Mouse (Mus musculus): ENCODE results near the gene Atxn3. TPM values are rescaled to one million over a fixed set of nuclear protein-coding genes. Genes with fewer than 3 reads are reported as not detected.

Gene Atxn3
- 13.1 and 14.1 TPM in 2 replicates for polyA plus RNA-seq (2014; fragmentation: Nextera tagmentation; extraction: Ambion mirVana)

DNA sequence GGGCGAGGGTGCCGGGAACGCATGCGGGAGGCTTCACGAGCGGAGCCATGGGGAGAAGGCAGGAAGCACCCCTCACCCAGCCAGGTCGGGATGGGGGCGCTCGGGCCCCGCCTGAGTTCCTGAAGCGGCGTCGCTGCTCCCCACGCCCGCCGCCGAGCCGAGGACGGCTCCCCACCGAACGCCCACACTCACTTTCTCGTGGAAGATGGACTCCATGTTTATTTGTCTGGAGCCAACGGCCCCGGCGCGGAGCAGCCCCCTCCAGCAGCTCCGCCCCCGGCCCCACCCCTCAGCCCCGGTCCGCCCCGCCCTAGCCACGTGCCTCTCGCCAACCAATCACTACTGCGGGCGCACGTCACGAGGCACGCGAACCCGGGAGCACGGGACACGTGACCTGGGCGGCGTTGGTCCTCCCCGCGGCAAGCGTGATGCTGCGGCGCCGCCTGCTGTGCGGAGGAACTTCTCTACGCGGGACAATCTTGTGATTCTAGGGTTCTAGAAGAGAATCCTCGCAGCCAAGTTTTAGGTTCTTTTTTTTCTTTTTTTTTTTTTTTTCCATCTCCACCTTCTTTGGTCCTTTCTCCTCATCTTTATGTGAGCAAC lies at the start of gene Atxn3:
Atxn3 (minus strand) TSS at position 305 of the 603 bp plus-strand sequence.
- Histone ChIP-seq H3K27ac (replicated peaks; ENCODE audit: low read depth, low read length) (no peak within 1 kb of the TSS), H3K9me3 (replicated peaks; ENCODE audit: control insufficient read depth, low read length) (no peaks in the 10 kb centered on the region), H3K36me3 (replicated peaks; ENCODE audit: control insufficient read depth, insufficient read depth, low read depth, low read length) (no peaks in the 10 kb centered on the region), H3K4me2 (ENCODE audit: low read depth, low read length) (peak within 1 kb of the TSS; percentile 44), H3K27me3 (ENCODE audit: control insufficient read depth, insufficient read depth, low read length) (no peaks in the 10 kb centered on the region), H3K9ac (replicated peaks; ENCODE audit: low read length) (peak within 1 kb of the TSS; percentile 83), H3K4me3 (ENCODE audit: low read depth, low read length) (peak within 1 kb of the TSS; percentile 92), H3K4me1 (ENCODE audit: control insufficient read depth, insufficient read depth, low read length) (no peaks in the 10 kb centered on the region)
- under 1% methylated on average over 50 of the region's 54 CpGs for WGBS
- peak; percentile 97 for DNase-seq (ENCODE audit: low spot score)
- ATAC-seq (replicated peaks; ENCODE audit: insufficient number of reproducible peaks, low FRiP score, low TSS enrichment, low read depth) = peak; percentile 94

DNA sequence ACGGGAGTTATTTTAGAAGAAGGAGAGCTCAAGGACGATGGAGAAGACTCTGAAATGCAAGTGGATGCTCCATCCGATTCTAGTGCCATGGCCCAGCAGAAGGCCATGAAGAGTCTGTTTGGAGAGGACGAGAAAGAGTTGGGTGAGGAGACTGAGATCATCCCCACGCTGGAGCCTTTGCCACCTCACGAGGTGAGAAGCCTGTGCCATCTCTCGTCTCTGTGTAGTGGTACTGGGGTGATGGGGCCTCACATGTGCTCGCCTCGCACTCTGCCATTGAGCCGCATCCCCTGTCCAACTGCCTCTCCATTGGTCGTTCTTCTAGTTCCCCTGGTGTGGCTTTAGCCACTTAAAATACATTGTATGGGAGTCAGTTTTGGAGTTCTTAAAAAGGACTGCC lies 42.7 kb upstream of the Atxn3 start:
- Histone ChIP-seq H3K36me3 (replicated peaks; ENCODE audit: control insufficient read depth, insufficient read depth, low read depth, low read length) (peaks cover 6% of the 10 kb centered on the region), H3K4me2 (ENCODE audit: low read depth, low read length) (no peak overlapping the region), H3K9ac (replicated peaks; ENCODE audit: low read length) (no peak overlapping the region), H3K27me3 (ENCODE audit: control insufficient read depth, insufficient read depth, low read length) (no peaks in the 10 kb centered on the region), H3K27ac (replicated peaks; ENCODE audit: low read depth, low read length) (no peak overlapping the region), H3K4me3 (ENCODE audit: low read depth, low read length) (no peak overlapping the region), H3K9me3 (replicated peaks; ENCODE audit: control insufficient read depth, low read length) (no peaks in the 10 kb centered on the region), H3K4me1 (ENCODE audit: control insufficient read depth, insufficient read depth, low read length) (no peaks in the 10 kb centered on the region)
- DNase-seq (ENCODE audit: low spot score) (no peak), ATAC-seq (replicated peaks; ENCODE audit: insufficient number of reproducible peaks, low FRiP score, low TSS enrichment, low read depth) (no peak)
- 92% methylated on average over 11 of the region's 11 CpGs for WGBS

DNA sequence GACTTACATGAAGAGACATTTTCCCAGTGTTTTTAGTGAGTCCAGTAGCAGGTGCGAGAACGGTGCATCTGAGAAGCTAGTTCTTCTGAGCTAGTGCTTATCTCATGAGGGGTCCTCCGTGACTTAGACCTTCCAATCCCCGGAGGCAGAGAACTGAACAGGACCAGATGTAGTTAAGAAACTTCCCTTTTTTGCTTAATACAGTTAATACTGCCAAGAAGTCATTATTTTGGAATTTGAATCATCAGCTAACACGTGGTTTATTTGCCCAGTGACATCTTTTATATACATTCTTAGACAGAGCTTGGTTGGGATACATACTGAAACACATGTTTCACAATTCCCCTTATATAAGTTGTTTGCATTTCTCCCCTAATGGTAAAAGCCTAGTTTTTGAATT lies 40.9 kb upstream of the Atxn3 start:
- H3K4me2 ChIP-seq (ENCODE audit: low read depth, low read length) = no peak overlapping the region
- peaks cover 6% of the 10 kb centered on the region for H3K36me3 ChIP-seq (replicated peaks; ENCODE audit: control insufficient read depth, insufficient read depth, low read depth, low read length)
- WGBS = 89% methylated on average over 5 of the region's 5 CpGs
- ATAC-seq (replicated peaks; ENCODE audit: insufficient number of reproducible peaks, low FRiP score, low TSS enrichment, low read depth) = no peak
- no peaks in the 10 kb centered on the region for H3K9me3 ChIP-seq (replicated peaks; ENCODE audit: control insufficient read depth, low read length)
- H3K4me3 ChIP-seq (ENCODE audit: low read depth, low read length) = no peak overlapping the region
- H3K4me1 ChIP-seq (ENCODE audit: control insufficient read depth, insufficient read depth, low read length) = no peaks in the 10 kb centered on the region
- H3K9ac ChIP-seq (replicated peaks; ENCODE audit: low read length) = no peak overlapping the region
- H3K27me3 ChIP-seq (ENCODE audit: control insufficient read depth, insufficient read depth, low read length) = no peaks in the 10 kb centered on the region
- DNase-seq (ENCODE audit: low spot score) = no peak
- H3K27ac ChIP-seq (replicated peaks; ENCODE audit: low read depth, low read length) = no peak overlapping the region

DNA sequence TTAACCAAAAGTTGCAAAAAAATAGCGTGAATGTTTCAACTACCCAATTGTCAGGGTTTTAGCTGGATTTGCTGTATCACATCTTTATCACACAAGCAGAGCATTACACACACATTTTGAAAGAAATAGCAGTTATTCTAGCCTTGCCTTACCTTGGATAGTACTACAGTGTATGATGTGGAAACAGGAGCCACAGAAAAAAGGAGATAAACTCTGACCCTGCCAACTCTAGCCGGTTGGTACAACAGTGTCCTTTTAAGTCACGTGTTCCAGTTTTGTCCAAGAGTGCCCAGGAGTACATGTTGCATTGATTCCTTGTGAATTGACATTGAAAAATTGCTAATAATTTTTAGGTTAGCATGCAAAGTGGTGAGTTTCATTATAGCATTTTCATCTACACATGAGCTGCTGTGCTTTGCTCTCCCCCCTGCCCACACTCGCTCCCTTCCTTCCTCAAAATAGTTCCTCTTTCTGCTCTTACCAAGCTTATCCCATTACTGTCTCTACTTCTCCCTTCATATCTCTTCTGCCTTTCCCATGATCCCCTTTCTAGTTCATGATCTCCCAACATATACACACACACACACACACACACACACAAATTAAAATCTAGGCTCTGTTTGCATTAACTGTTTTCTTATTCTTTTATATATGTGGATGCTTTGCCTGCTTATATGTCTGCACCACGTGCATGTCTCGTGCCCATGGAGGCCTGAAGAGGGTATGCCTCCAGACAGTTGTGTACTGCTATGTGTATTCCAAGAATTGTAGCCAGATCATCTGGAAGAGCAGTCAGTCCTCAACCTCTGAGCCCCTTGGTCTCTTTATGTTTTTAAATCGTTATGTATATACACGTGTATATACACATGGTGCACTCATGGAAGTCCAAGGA lies 36.8 kb upstream of the Atxn3 start:
- no peak for ATAC-seq (replicated peaks; ENCODE audit: insufficient number of reproducible peaks, low FRiP score, low TSS enrichment, low read depth)
- no peak overlapping the region for H3K27ac ChIP-seq (replicated peaks; ENCODE audit: low read depth, low read length)
- H3K36me3 ChIP-seq (replicated peaks; ENCODE audit: control insufficient read depth, insufficient read depth, low read depth, low read length) = peaks cover 13% of the 10 kb centered on the region
- no peak for DNase-seq (ENCODE audit: low spot score)
- H3K27me3 ChIP-seq (ENCODE audit: control insufficient read depth, insufficient read depth, low read length) = no peaks in the 10 kb centered on the region
- no peak overlapping the region for H3K4me3 ChIP-seq (ENCODE audit: low read depth, low read length)
- no peaks in the 10 kb centered on the region for H3K4me1 ChIP-seq (ENCODE audit: control insufficient read depth, insufficient read depth, low read length)
- H3K9me3 ChIP-seq (replicated peaks; ENCODE audit: control insufficient read depth, low read length) = no peaks in the 10 kb centered on the region
- H3K9ac ChIP-seq (replicated peaks; ENCODE audit: low read length) = no peak overlapping the region
- no peak overlapping the region for H3K4me2 ChIP-seq (ENCODE audit: low read depth, low read length)
- WGBS = 92% methylated on average over 8 of the region's 8 CpGs

DNA sequence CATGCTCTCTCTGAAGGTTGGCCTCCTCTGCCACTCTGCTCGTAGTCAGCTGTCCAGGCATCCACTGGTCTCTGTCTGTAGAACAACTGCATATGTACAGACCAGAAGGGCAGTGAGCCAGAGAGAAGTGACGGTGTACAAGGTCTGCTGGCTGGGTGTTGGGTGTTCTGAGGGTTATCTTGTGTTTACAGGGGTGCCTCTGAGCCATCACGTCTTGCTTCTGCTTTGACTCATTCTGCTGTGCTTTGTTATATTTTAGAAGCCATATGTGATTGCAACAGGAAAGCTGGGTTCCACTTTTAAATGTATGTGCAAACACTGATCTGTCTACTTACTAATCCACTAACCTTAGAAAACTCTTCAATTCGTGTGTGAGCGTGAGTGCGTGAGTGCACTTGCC lies 29.6 kb upstream of the Atxn3 start:
- peaks cover 8% of the 10 kb centered on the region for H3K36me3 ChIP-seq (replicated peaks; ENCODE audit: control insufficient read depth, insufficient read depth, low read depth, low read length)
- no peak overlapping the region for H3K4me2 ChIP-seq (ENCODE audit: low read depth, low read length)
- no peaks in the 10 kb centered on the region for H3K9me3 ChIP-seq (replicated peaks; ENCODE audit: control insufficient read depth, low read length)
- no peaks in the 10 kb centered on the region for H3K4me1 ChIP-seq (ENCODE audit: control insufficient read depth, insufficient read depth, low read length)
- 89% methylated on average over 6 of the region's 6 CpGs for WGBS
- ATAC-seq (replicated peaks; ENCODE audit: insufficient number of reproducible peaks, low FRiP score, low TSS enrichment, low read depth) (no peak), DNase-seq (ENCODE audit: low spot score) (no peak)
- no peak overlapping the region for H3K27ac ChIP-seq (replicated peaks; ENCODE audit: low read depth, low read length)
- H3K27me3 ChIP-seq (ENCODE audit: control insufficient read depth, insufficient read depth, low read length) = no peaks in the 10 kb centered on the region
- H3K4me3 ChIP-seq (ENCODE audit: low read depth, low read length) = no peak overlapping the region
- H3K9ac ChIP-seq (replicated peaks; ENCODE audit: low read length) = no peak overlapping the region

DNA sequence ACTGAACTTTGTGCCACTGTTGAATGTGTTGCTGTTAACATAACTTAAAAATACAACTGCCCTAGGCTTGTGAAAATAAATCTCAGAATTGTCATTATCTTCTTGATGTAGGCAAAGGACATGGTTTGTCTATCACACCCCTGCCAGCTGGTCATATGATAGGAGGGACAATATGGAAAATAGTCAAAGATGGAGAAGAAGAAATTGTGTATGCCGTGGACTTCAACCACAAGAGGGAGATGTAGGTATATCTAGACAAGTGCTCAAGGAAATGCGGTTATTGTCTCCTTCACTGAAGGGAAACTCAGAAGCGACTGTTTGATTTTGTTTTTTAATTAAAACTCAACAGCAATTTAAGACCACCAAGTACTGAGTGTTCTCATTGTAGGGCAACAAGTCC lies 27.1 kb upstream of the Atxn3 start:
- no peak overlapping the region for H3K4me3 ChIP-seq (ENCODE audit: low read depth, low read length)
- H3K4me2 ChIP-seq (ENCODE audit: low read depth, low read length) = no peak overlapping the region
- H3K9me3 ChIP-seq (replicated peaks; ENCODE audit: control insufficient read depth, low read length) = no peaks in the 10 kb centered on the region
- ATAC-seq (replicated peaks; ENCODE audit: insufficient number of reproducible peaks, low FRiP score, low TSS enrichment, low read depth) = no peak
- peaks cover 4% of the 10 kb centered on the region for H3K36me3 ChIP-seq (replicated peaks; ENCODE audit: control insufficient read depth, insufficient read depth, low read depth, low read length)
- H3K9ac ChIP-seq (replicated peaks; ENCODE audit: low read length) = no peak overlapping the region
- no peaks in the 10 kb centered on the region for H3K27me3 ChIP-seq (ENCODE audit: control insufficient read depth, insufficient read depth, low read length)
- 75% methylated on average over 3 of the region's 3 CpGs for WGBS
- no peak overlapping the region for H3K27ac ChIP-seq (replicated peaks; ENCODE audit: low read depth, low read length)
- peak; percentile 49 for DNase-seq (ENCODE audit: low spot score)
- no peaks in the 10 kb centered on the region for H3K4me1 ChIP-seq (ENCODE audit: control insufficient read depth, insufficient read depth, low read length)

DNA sequence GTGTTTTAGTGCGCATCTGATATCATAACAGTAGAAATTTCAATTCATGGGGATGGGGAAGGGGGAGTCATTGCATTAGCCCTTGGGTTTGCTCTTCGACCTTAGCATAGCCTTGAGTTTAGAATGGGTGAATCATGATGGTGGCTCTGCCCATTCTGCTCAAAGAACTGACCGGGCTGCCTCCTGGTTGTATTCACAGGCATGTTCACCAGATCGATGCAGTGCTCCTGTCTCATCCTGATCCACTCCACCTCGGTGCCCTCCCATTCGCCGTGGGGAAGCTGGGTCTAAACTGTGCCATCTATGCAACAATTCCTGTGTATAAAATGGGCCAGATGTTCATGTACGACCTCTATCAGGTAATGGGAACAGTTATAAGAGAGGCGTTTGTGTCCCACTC lies 24.9 kb upstream of the Atxn3 start:
- Histone ChIP-seq H3K4me3 (ENCODE audit: low read depth, low read length) (no peak overlapping the region), H3K27me3 (ENCODE audit: control insufficient read depth, insufficient read depth, low read length) (no peaks in the 10 kb centered on the region), H3K4me2 (ENCODE audit: low read depth, low read length) (no peak overlapping the region), H3K9me3 (replicated peaks; ENCODE audit: control insufficient read depth, low read length) (no peaks in the 10 kb centered on the region), H3K27ac (replicated peaks; ENCODE audit: low read depth, low read length) (no peak overlapping the region), H3K9ac (replicated peaks; ENCODE audit: low read length) (no peak overlapping the region), H3K36me3 (replicated peaks; ENCODE audit: control insufficient read depth, insufficient read depth, low read depth, low read length) (no peaks in the 10 kb centered on the region; the same call in none of the 2 replicates), H3K4me1 (ENCODE audit: control insufficient read depth, insufficient read depth, low read length) (no peaks in the 10 kb centered on the region)
- DNase-seq (ENCODE audit: low spot score) = no peak
- 93% methylated on average over 9 of the region's 9 CpGs for WGBS
- ATAC-seq (replicated peaks; ENCODE audit: insufficient number of reproducible peaks, low FRiP score, low TSS enrichment, low read depth) = no peak

DNA sequence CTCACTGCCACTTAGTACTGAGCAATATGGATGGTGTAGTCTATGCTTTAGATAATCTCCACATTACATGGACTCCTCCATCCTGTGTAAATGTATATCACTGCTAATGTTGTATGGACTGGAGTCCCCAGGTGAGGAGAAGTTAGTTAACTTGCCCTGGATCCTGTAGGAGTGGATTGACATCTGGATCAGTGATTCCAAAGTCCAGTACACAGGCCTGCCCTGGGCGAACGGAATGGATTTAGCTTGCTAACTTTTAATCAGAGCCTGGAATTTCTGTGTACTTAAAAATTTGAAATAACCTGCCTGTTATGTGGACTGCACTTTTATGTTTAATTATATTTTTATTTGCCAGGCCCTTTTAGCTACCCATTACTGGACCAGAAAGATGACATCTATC lies 23.5 kb upstream of the Atxn3 start:
- H3K4me2 ChIP-seq (ENCODE audit: low read depth, low read length) = no peak overlapping the region
- H3K27ac ChIP-seq (replicated peaks; ENCODE audit: low read depth, low read length) = no peak overlapping the region
- no peak overlapping the region for H3K4me3 ChIP-seq (ENCODE audit: low read depth, low read length)
- no peaks in the 10 kb centered on the region; the same call in 1 of the 2 replicates for H3K36me3 ChIP-seq (replicated peaks; ENCODE audit: control insufficient read depth, insufficient read depth, low read depth, low read length)
- H3K4me1 ChIP-seq (ENCODE audit: control insufficient read depth, insufficient read depth, low read length) = no peaks in the 10 kb centered on the region
- H3K27me3 ChIP-seq (ENCODE audit: control insufficient read depth, insufficient read depth, low read length) = no peaks in the 10 kb centered on the region
- ATAC-seq (replicated peaks; ENCODE audit: insufficient number of reproducible peaks, low FRiP score, low TSS enrichment, low read depth) (no peak), DNase-seq (ENCODE audit: low spot score) (no peak)
- no peak overlapping the region for H3K9ac ChIP-seq (replicated peaks; ENCODE audit: low read length)
- H3K9me3 ChIP-seq (replicated peaks; ENCODE audit: control insufficient read depth, low read length) = no peaks in the 10 kb centered on the region
- 96% methylated on average over 2 of the region's 2 CpGs for WGBS

Measured in embryonic facial prominence, embryonic 11.5 days (tissue).